16 mouse cellular contexts compared by ENCODE assay signal in the genomic region with DNA sequence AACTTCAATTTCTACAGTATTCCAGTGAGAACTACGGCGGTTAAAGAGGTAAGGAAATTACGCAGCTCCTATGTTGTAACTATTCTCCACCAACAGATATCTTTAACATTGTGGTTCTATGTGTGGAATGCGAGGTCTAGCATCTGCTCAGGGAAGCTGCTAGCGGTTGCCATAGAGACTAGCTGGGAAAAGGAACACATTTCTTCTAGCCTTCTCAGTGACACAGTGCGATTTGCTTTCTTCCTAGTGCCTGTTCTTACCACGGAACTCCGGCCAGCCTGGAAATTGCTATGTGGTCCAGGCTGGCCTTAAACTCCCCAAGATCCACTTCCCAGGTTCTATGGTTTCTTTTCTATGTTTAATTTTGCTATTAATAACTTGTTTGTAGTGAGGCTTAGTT.
A peak's percentile ranks its signal among the peaks of the same experiment; 100 is the strongest.
DNase-seq lines count a peak whose midpoint lies in the region; ATAC-seq and TF ChIP-seq lines count a peak whose summit lies in the region.
"Had no signal": no experiment of that assay in that cellular context is flagged by ENCODE, and none has a peak within 500 bp of the region (broad histone marks: within the 10 kb centered on the region; RNA-seq: fewer than 3 reads in every experiment).

No protein-coding gene starts in this region.

- H3K9ac ChIP-seq in stomach, postnatal 0 days (ENCODE audit: low read length) = no peak overlapping the region
- H3K9ac ChIP-seq: embryonic facial prominence, embryonic 15.5 days; liver, embryonic 15.5 days; neural tube, embryonic 12.5 days had no signal

- H3K9me3 ChIP-seq in stomach, postnatal 0 days (ENCODE audit: control insufficient read depth, low read length) = no peaks in the 10 kb centered on the region
- H3K9me3 ChIP-seq: embryonic facial prominence, embryonic 15.5 days; liver, embryonic 15.5 days; neural tube, embryonic 12.5 days had no signal

- H3K36me3 ChIP-seq in stomach, postnatal 0 days (ENCODE audit: control insufficient read depth, insufficient read depth, low read length) = no peaks in the 10 kb centered on the region
- H3K36me3 ChIP-seq: embryonic facial prominence, embryonic 15.5 days; liver, embryonic 15.5 days; neural tube, embryonic 12.5 days had no signal

- DNase-seq in frontal cortex, adult 2 months (ENCODE audit: extremely low spot score in 1 of 2, low spot score in 1 of 2) = peak; percentile 57 to 83
- no peak for DNase-seq in frontal cortex, postnatal 25 days (ENCODE audit: low spot score in 2 of 2)
- peak; percentile 80 for DNase-seq in right cerebral cortex, adult 18-20 months
- DNase-seq in right cerebral cortex, postnatal 14 days = no peak
- DNase-seq in left cerebral cortex, postnatal 25 days (ENCODE audit: low spot score in 2 of 2) = peak; percentile 60 to 92
- DNase-seq in adrenal gland, postnatal 25 days = no peak
- DNase-seq in stomach, postnatal 0 days (ENCODE audit: low spot score) = no peak
- DNase-seq: B cell, adult 2 months; cerebellum, adult 11-12 months; gastrocnemius, postnatal 14 days; thymus, adult 18-20 months had no signal

- H3K27ac ChIP-seq in stomach, postnatal 0 days (replicated peaks) = no peak overlapping the region
- H3K27ac ChIP-seq: embryonic facial prominence, embryonic 15.5 days; liver, embryonic 15.5 days; neural tube, embryonic 12.5 days had no signal

- intact Hi-C loops in left cerebral cortex, postnatal 25 days (cut with DNase I) = no loop called here

- TF ChIP-seq EP300 in stomach, postnatal 0 days (optimal IDR thresholded peaks at IDR 0.05) = no peak

- H3K4me2 ChIP-seq in stomach, postnatal 0 days (replicated peaks; ENCODE audit: low read depth) = no peak overlapping the region
- H3K4me2 ChIP-seq: embryonic facial prominence, embryonic 15.5 days; liver, embryonic 15.5 days; neural tube, embryonic 12.5 days had no signal

- ATAC-seq in cerebellum, adult (ENCODE audit: insufficient number of reproducible peaks, low FRiP score, low TSS enrichment) = no peak
- ATAC-seq in stomach, postnatal 0 days (ENCODE audit: low FRiP score, low TSS enrichment) = no peak
- ATAC-seq: intestine, postnatal 0 days had no signal

- WGBS in stomach, postnatal 0 days = 75% methylated on average over 8 of the region's 8 CpGs

- no peaks in the 10 kb centered on the region for H3K27me3 ChIP-seq in stomach, postnatal 0 days (ENCODE audit: control insufficient read depth, insufficient read depth, low read length)
- H3K27me3 ChIP-seq: embryonic facial prominence, embryonic 15.5 days; liver, embryonic 15.5 days; neural tube, embryonic 12.5 days had no signal

- no peak for TF ChIP-seq CTCF in stomach, postnatal 0 days (IDR thresholded peaks at IDR 0.05; ENCODE audit: low read depth)

- H3K4me1 ChIP-seq in stomach, postnatal 0 days (replicated peaks; ENCODE audit: control insufficient read depth, insufficient read depth) = no peaks in the 10 kb centered on the region
- H3K4me1 ChIP-seq: embryonic facial prominence, embryonic 15.5 days; liver, embryonic 15.5 days; neural tube, embryonic 12.5 days had no signal

- H3K4me3 ChIP-seq in stomach, postnatal 0 days (ENCODE audit: low read depth, low read length) = no peak overlapping the region
- H3K4me3 ChIP-seq: embryonic facial prominence, embryonic 15.5 days; liver, embryonic 15.5 days; neural tube, embryonic 12.5 days had no signal

Comparison
In these comparisons a context has a peak if more than half of its experiments do, and no peak if none do; other contexts are left out.
1. DNase-seq: peak in frontal cortex, adult 2 months (2 of 2), right cerebral cortex, adult 18-20 months (single experiment) and left cerebral cortex, postnatal 25 days (2 of 2); none in frontal cortex, postnatal 25 days (0 of 2), right cerebral cortex, postnatal 14 days (single experiment), adrenal gland, postnatal 25 days (single experiment) and stomach, postnatal 0 days (single experiment).